Mouse (Mus musculus) cerebellum, postnatal 14 days (tissue): ENCODE results near the gene Zdhhc9.
"Not testable (repeated sequence)": the region's sequence is repeated elsewhere in the genome, so short reads cannot be mapped to it uniquely, and the experiment has no call there.

Source experiments
- DNase-seq, 2 experiments: peaks; one replicate each; pipeline ENCODE4 v3.0.0; 2021; ENCODE audit warnings: mixed read lengths in 2 of 2

Gene Zdhhc9

GRCm38 (mm10) chrX:48208519-48209185 lies at the start of gene Zdhhc9:
Gene Zdhhc9, minus strand, starts transcription at chrX:48208878.
- DNase-seq: peak; percentile 92 to 94

GRCm38 (mm10) chrX:48257011-48257410 lies 48.3 kb upstream of the Zdhhc9 start:
- DNase-seq: peak in 1 of 2 experiments; percentile 20

GRCm38 (mm10) chrX:48256468-48257007 lies 47.9 kb upstream of the Zdhhc9 start, which contains the start of gene Utp14a:
Gene Utp14a, plus strand, starts transcription at chrX:48256862.
- DNase-seq: peak; percentile 95 to 98

GRCm38 (mm10) chrX:48255830-48256428 lies 47.3 kb upstream of the Zdhhc9 start:
- DNase-seq: peak; percentile 25 to 26

GRCm38 (mm10) chrX:48234417-48234816 lies 25.7 kb upstream of the Zdhhc9 start:
- DNase-seq: no peak

GRCm38 (mm10) chrX:48226225-48226624 lies 17.5 kb upstream of the Zdhhc9 start:
- no peak for DNase-seq

GRCm38 (mm10) chrX:48222706-48223105 lies 14.0 kb upstream of the Zdhhc9 start:
- no peak for DNase-seq

- no peak for DNase-seq
Measured at GRCm38 (mm10) chrX:48219468-48219867, 10.8 kb upstream of the Zdhhc9 start.

- not testable (repeated sequence) for DNase-seq
Measured at GRCm38 (mm10) chrX:48209746-48210145, 1.1 kb upstream of the Zdhhc9 start.

- peak; percentile 61 to 67 for DNase-seq
Measured at GRCm38 (mm10) chrX:48207761-48208487, 754 bp downstream of the Zdhhc9 start.

GRCm38 (mm10) chrX:48204469-48204868 lies 4.2 kb downstream of the Zdhhc9 start:
- no peak for DNase-seq

- peak; percentile 48 to 65 for DNase-seq
Measured at GRCm38 (mm10) chrX:48203763-48204162, 4.9 kb downstream of the Zdhhc9 start.

- DNase-seq: no peak
Measured at GRCm38 (mm10) chrX:48202995-48203394, 5.7 kb downstream of the Zdhhc9 start.

- DNase-seq: peak; percentile 15 to 26
Measured at GRCm38 (mm10) chrX:48202436-48202835, 6.2 kb downstream of the Zdhhc9 start.

GRCm38 (mm10) chrX:48201973-48202372 lies 6.7 kb downstream of the Zdhhc9 start:
- DNase-seq: no peak

GRCm38 (mm10) chrX:48200699-48201098 lies 8.0 kb downstream of the Zdhhc9 start:
- DNase-seq: no peak

GRCm38 (mm10) chrX:48199026-48199425 lies 9.7 kb downstream of the Zdhhc9 start:
- DNase-seq: peak in 1 of 2 experiments; percentile 18

- DNase-seq: no peak
Measured at GRCm38 (mm10) chrX:48197856-48198255, 10.8 kb downstream of the Zdhhc9 start.

- DNase-seq: peak; percentile 18 to 30
Measured at GRCm38 (mm10) chrX:48193235-48194152, 15.2 kb downstream of the Zdhhc9 start.

- DNase-seq: no peak
Measured at GRCm38 (mm10) chrX:48191261-48191660, 17.4 kb downstream of the Zdhhc9 start.

- no peak for DNase-seq
Measured at GRCm38 (mm10) chrX:48184703-48185102, 24.0 kb downstream of the Zdhhc9 start.

GRCm38 (mm10) chrX:48181844-48182243 lies 26.8 kb downstream of the Zdhhc9 start:
- no peak for DNase-seq
